Mouse (Mus musculus): ENCODE data around the gene Dnajc11.
A peak's percentile ranks its signal among the peaks of the same experiment; 100 is the strongest.

The Dnajc11 gene

DNA sequence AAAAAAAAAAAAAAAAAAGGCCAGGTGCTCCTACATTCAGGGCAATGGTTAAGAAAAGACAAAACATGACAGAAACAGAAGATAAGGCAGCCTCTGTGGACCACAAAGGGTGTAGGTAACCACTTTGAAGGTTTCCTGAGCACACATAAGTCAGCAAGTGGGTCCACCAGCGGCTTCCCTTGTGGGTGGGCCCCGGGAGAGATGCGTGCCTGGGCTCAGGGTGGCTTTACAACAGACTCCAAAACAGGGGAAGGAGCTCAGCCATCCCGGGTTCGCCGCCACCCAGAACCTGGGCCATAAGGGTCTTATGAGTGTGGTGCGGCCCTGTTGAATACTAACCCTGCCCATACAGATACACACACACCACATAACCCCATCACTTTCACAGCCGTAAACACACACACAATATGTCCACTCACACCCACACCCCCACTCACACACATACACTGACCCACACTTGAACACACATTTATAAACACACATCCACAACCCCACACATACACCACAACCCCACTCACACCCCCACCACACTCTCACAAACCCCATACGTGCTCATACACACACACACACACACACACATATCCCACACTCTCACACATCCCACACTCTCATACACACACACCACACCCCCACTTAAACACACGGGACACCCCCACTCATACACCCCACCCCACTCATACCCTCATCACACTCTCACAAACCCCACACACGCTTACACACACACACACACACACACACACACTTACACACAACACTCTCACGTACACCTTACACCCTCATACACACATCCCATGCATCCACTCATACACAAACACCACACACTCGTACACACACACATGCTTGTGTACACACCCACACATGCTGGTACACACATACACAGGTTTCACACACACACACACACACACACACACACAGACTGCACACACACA is 651 bp upstream of the Dnajc11 start:
- no peak for DNase-seq (ENCODE audit: low spot score)

DNA sequence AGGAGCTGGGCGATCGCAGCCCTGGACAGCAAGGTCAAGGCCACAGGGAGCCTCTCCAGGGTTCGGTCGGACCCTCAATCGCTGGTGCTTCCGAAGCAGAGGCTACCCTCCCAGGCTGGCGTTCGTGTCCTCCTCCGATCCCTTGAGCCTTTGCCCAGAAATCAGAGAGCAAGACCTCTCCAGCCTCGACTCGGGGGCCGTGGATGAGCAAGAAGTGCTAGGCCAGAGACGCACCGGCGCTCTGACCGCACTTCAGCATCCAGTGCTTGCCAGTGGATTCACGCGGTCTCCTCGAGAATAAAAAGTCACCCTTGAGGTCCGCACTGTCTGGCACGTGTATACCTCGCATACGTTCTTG is 703 bp downstream of the Dnajc11 start:
- DNase-seq (ENCODE audit: low spot score), result peak; percentile 52

DNA sequence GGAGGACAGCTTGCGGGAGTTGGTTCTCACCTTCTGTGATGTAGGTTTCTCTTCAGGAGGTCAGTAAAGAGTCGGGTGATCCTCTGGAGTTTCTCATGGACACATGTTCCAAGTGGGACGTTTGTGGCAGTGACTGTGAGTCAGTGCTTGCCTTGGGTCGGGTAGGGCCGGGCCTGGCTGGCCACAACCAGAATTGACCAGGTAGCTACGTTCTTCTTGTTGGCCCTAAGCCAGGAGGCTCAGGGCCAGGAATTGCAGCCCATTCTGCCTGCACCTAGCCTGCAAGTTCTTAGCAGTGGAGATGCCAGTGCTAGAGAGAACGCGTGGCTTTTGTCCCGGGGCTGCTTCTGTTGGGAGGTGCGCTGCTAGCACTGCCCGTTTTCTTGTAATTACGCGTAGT is 4.0 kb downstream of the Dnajc11 start:
- DNase-seq (ENCODE audit: low spot score), result no peak

DNA sequence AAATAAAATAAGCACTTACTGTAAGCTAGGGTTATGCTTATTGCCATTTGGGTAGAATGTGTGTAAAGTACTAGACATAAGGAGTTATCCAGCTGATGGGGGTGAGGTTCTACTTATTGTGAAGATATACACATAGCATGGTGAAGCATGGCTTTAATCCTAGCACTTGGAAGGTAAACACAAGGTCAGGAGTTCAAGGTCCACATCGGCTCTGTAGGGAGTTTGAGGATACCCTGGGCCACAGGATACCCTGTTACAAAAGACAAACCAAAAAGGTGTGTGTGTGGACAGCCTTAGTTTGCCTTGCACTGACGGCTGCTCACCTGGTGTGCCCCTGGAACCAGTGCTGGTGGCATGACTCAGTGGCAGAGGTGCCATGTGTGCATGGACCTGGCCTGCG is 4.6 kb downstream of the Dnajc11 start:
- DNase-seq (ENCODE audit: low spot score), result no peak

DNA sequence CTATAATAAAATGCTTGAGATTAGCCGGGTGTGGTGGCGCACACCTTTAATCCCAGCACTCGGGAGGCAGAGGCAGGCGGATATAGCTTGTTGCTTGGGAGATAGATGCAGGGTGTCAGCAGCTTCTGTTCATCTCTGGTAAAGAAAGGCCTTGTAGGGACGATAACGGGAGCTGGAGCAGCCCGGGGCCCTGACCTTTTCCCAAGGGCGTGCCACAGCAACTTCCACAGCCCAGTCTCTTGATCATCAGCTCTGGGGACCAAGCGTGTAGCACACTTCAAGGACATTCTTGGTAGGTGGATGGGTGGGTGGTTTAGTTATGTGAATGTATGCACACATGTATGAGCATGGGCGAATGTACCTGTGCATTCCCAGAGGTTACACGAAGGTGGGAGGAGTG is 12.7 kb downstream of the Dnajc11 start:
- DNase-seq (ENCODE audit: low spot score), result no peak

DNA sequence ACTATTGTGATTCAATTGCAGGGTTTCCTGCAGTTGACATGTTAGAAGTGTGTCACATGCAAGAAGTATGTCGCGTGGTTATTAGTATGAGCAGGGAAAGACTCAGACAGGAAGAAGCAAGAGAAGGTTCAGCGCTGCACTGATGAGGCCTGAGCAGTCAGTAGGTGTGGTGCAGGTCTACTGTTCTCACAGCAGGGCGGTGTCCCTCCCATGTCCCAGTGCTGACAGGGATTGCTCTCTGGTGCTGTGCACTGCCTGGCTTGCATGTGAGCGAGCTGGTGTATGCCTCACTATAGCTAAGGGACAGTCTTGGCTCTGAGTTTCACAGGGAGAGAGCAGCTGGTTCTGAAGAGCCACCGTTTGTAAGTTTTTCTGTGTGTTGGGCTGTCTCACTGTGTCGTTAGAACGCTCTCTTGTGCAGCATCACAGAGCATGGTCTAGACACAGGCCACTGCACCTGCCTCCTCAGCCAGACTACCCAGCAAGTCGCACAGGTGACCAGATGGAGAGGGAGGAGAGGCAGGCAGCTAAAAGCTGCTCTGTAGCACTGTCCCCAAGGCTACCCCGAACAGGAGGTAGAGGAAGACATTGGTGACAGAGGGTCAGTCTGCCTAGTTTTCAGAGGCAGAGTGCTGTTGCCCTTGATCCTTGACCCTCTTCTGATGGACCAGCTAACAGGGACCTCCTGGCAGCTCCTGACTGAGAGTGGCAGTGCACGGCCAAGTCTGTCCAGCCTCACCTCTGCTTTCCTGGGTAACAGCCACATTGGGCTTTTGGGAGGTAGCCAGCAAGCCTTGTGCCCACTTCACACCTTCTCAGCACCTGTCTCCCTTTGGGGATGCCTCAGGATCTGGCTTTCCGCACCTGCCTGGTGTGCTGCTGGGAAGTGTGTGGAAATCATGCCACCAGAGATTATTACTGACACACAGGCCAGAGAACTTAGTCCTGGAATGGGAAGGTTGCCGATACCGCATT is 15.3 kb downstream of the Dnajc11 start:
- no peak for DNase-seq (ENCODE audit: low spot score)

DNA sequence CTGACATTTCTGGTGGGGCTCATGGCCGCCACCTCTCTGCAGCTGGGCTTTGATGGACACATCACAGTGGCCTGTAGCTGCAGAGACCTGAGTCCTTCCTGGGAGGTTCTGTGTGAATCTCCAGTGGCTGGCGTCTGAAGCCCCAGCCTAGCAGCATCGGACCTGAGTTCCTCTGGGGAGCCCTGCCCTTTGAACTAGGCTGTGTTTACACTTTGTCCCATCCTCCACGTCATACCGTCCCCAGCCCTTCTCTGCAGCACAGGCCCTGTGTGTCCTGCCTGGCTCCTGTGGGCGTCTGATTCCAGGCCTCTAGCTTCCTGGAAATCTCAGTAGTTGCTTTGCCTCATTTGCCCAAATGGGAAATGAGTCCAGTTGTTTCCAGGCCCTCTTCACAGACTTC is 19.7 kb downstream of the Dnajc11 start:
- no peak for DNase-seq (ENCODE audit: low spot score)

DNA sequence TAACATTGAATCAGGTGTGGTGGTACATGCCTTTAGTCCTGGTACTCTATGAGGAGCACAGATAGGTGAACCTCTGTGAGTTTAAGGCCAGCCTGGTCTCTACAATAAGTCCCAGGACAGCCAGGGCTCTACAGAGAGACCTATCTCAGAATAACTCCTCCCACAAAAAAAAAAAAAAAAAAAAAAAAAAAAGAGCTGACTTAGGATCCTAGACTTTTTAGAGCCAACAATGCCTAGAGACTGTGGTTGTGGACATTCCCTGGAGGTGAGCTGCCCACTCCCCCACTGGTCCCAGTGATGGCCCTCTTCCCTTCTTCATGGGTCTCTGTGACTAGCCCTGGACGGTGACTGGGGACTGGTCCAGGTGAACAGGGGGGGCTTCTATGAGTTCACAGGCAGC is 22.3 kb downstream of the Dnajc11 start:
- no peak for DNase-seq (ENCODE audit: low spot score)

DNA sequence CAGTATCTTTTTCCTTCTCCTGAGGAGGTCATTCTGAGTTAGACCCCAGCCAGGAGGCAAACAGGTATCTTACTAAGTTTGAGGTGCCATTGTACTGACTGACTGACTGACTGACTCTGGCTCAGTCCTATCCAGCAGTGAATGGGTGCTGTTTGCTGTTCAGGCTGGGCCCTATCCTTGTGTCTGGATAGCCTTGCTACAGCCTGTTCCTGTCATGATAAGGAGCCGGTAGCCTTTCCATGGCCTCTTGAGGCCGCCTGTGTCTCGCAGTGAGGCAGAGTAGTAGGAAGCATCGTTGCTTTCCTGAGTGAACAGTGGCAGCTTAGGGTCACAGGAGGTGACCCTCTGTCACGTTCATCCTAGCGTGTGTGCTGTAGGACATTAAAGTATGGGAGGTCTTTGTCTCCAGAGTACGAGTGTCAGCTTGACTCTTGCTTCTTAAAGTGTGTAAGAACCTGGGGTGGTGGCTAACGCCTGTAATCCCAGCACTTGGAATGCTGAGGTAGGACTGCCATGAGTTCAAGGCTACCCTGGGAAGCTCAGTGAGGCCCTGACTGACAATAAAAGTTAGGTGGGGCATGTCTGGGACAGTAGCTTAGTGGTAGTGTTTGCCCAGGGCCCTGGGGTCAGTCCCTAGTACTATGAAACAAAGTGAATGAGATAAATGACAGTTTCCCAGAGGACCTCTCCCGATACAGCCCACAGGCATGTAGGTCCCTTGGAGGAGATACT is 24.3 kb downstream of the Dnajc11 start:
- DNase-seq (ENCODE audit: low spot score), result no peak

DNA sequence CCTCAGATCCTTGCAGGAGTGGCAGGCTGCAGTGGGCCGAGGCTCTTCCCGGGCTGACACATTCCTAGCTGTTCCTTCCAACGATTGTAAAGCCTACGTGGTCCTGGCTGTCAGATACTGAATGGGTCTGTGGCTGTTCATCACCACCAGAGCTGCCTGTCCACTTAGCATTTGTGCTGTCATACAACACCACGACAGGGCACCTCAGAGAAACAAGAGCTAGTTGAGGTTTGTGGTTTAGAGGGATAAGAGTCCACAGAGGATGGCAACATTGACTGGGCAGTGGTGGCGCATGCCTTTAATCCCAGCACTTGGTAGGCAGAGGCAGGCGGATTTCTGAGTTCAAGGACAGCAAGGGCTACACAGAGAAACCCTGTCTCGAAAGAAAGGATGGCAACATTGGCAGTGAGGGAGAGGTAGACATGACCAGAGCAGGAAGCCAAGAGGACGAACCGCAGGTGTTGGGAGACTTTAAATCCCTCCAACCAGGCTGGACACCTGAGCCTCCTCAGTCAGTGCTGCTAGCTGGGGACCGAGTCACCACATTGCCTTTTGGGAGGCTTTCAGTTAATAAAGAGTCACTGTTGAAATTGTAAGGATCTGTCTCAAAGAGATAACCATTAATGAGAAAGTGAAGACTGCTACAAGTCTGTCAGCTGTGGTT is 26.5 kb downstream of the Dnajc11 start:
- DNase-seq (ENCODE audit: low spot score), result no peak

DNA sequence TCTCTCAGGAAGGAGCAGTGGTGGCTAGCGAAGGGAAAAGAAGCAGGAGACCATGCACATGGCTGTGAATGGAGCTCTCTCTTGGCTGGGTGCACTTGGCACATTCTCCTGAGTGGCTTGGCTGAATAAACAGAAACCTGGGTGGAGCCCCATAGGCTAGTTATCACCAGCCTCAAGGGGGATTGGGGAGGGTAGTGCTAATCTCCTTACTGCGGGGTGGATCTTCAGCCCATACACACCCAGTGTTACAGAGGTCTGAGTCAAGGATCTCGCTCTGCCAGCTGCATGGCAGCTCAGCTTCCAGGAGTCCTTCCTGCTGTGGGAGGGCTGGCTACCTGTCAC is 27.0 kb downstream of the Dnajc11 start:
- DNase-seq (ENCODE audit: low spot score), result no peak

DNA sequence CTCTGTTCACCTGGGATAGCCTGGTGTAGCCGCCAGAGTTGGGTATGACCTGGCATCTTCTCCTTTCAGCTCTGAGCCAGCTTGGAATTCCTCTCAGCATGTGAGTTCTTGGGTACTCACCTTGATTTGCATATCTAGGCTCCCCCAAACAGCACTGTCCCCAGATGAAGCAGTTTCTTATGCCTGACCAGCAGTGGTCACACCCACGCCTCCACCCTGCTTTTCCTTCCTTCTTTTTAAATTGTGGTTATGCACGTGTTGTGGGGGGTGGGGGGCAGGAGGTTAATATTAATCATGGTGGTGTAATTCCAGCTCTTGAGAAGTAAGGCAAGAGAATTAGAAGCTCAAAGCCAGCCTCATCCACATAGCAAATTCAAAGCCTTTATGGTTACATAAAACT is 29.3 kb downstream of the Dnajc11 start:
- DNase-seq (ENCODE audit: low spot score), result no peak

DNA sequence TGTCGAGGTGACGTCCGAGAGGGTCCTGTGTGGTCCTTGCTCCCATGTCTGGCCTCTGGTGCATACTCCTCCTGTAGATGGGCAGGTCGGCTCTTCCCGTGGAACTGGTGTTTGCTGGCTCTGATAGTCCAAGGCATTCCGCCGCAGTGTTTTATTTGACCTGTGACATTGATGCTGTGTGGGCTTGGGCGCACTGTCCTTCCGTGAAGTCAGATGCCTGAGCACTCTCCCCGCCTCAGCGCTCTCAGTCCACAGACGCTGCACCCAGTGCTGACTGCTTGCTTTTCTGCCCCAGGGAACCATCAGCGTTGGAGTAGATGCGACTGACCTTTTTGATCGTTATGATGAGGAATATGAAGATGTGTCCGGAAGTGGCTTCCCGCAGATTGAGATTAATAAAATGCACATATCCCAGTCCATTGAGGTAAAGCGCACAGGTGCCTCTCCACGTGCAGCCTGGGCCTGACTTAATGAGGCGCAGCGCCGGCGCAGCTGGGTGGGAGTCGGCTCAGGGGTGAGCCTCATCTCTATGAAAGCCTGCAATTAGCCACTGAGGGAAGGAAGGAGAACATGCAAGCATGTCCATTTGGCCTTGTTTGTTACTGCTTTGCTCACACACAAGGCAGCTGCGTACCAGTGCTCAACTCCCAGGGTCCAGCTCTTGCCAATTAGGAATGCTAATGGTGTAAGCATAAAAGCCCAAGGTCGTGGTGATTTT is 34.9 kb downstream of the Dnajc11 start:
- DNase-seq (ENCODE audit: low spot score), result no peak

DNA sequence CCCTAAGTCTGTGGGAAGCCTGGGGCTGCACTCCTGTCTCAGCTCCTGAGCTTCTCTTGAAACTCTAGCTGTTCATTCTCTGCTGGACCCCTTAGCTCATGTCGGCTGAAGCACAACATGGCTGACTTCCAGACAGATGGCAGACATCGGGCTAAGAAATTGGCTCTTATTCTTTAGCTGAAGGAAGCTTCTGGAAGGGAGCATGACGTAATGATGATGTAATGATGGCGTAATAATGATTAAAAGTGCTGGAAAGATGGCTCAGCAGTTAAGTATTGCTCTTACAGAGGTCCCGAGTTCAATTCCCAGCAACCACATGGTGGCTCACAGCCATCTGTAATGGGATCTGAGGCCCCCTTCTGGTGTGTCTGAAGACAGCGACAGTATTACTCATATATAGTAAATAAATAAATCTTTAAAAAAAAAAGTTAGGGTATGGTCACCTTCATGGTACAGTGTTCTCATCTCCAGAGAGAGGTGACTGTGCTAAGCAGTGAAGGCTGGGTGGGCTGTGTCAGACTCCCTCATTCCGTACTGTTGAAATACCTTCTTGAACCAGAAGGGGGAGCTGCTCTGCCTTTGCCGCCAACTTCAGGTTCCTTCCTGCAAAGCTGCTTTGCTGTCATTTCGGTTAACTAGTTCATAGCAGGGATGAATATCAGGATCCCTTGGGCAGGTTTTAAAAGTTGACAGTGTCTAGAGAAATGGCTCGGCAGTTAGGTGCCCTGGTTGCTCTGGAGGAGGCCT is 38.9 kb downstream of the Dnajc11 start:
- no peak for DNase-seq (ENCODE audit: low spot score)

DNA sequence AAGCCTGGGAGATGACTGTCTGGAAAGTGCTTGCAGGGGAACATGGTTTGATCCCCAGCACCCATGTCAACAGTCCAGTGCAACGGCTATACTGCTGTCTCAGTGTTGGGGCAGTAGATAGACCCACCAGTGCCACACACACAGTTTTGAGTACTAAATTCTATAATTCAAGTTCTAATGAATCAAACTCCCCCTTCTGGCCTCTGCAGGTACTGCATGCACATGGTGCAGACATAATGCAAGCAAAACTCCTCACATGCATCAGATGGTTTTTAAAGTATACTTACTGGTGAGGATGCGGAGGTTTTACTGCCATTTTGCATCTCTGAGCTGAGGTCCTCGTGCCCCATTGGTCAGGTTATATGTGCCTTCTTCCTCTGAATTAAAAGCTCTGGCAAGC is 42.0 kb downstream of the Dnajc11 start:
- peak; percentile 79 for DNase-seq (ENCODE audit: low spot score)

DNA sequence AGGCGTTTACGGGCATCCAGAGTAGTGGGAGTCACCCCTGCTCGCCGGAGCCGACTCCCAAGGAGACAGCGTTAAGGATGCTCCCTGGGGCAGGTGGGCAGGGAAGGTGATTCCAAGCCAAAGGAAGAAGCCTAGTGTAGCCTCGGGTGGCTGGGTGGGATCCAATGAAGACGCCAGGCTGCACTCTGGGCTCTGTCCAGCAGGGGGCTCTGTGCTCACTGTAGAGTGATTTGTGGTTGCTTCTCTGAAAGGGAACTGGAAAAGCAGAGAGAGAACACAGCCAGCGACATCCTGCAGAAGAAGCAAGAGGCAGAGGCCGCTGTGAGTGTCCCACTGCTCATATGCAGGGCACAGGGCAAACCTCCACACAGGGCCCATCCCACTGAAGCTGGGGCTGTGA is 44.3 kb downstream of the Dnajc11 start:
- DNase-seq (ENCODE audit: low spot score), result peak; percentile 94

DNA sequence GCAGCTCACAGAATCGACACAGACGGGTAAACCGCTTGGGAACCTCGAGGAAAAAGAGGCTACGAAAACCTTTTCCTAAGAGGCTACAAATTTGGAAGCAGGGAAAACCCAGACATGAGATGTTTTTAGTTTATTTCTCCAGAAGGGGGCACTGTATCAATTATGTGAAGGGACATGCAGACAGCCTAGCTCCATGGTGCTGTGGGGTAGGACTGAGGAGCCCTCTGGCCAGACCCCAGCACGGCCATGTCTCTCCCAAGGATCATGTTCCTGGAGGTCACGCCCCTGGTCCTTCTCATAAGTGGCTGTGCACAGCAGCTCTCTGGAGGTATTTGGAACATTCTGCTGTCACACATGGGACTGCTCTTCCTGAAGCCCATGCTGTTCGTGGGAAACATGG is 47.2 kb downstream of the Dnajc11 start:
- no peak for DNase-seq (ENCODE audit: low spot score)

DNA sequence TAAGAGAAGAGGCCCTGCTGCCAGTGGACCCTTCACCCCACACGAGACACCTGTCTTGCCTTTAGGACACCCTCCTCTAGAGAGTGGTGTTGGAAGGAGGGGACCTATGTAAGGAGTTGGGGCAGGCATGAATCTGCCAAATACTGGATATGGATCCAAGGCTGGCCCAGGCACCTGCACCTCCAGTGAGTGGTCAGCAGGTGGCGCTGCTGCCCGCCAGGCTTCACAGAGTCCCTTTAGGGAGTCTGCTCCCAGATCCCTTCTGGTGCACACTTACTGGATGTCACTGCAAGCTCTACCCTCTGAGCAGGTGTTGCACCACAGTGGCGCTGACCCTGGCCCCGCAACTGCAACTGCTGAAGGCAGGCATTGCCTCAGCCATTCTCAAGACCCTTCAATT is 47.9 kb downstream of the Dnajc11 start:
- peak; percentile 86 for DNase-seq (ENCODE audit: low spot score)

DNA sequence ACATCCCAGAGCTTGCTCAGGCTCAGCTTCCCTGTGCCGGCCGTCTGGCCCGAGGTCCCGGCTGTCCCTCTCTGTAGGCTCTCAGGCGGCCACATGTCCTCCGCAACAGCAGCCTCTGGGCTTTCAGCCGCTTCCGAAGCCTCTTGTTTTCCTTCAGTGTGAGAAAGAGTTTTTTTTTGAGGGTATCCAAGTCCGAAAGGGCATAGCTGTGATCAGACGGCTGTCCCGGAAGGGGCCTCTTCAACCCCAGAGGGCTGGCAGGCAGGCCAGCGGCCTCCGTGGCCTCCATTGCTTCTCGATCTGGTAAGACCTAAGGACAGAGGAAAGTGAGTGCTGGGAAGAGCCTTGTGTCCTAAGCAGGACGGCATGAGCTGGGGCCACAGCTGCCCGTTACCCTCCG is 49.6 kb downstream of the Dnajc11 start:
- DNase-seq (ENCODE audit: low spot score), result no peak

DNA sequence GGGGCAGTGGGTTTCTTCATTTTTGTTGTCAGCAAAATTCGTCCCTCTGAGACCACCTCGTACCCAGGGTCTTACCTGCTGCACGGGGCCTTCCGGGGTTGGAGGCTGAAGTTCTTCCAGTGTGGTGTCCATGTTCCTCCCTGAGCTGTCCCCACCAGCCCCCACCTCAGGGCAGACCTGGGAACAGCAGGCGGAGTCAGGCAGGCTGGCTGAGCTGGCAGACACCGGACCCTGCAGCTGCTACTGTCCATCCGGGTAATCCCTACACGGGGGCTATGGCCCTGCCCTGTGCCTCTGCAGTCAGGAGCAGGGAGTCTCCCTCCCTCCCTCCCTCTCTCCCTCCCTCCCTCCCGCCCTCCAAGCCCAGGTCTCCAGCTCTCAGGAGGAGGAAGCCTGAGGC is 50.1 kb downstream of the Dnajc11 start:
- DNase-seq (ENCODE audit: low spot score), result peak; percentile 57

DNA sequence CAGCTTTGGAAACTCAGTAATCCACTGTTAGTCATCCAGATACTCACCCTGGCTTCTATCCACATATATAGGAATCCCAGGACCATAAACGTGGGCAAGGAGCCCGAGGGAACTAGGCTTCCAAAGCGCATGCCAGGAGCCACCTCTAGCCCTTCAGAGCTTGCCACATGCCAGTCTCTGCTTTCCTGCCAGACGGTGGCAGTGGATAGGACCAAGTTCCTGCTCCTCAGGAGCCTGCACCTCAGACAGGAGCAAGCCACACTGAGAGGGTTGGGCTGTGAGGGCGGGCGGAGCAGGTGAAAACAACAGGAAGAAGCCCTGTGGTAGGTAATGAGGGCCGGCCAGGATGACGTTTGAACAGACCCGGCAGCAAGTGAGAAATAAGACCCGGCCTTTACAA is 52.4 kb downstream of the Dnajc11 start:
- DNase-seq (ENCODE audit: low spot score), result peak; percentile 41

Measured in testis, postnatal 10 days (tissue).